8 mouse cellular contexts compared by ENCODE assay signal in the genomic region with DNA sequence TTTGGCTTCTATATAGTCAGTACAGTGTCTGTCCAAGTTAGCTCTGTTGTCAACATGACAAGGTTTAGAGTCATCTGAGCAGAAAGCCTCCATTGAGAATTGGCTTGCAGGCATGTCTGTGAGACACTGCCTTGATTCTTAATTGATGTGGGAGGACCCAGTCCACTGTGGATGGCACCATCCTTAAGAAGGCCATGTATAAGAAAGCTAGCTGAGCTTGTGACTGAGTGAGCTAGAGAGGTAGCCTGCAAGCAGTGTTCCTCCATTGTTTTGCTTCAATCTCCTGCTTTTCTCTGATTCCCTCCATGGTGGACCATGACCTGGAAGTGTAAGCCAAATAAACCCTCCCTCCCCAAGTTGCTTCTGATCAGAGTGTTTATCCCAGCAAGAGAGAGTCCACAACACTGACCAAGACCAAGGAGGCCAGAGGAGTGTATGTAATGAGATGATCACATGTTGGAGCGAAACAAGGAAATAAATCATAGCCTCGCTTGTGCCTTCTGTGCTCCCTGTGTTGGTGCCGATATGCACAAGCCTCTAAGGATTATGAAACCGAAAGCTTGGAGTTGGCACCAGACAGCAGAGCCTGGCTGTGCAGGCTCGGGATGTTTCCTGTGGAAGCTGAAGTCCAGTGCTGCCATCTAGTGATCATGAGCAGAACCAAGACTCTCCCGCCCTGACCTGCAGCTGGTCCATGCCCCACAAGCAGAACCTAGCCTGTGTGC. TPM values are rescaled to one million over a fixed set of nuclear protein-coding genes. Genes with fewer than 3 reads are reported as not detected.
DNase-seq lines count a peak whose midpoint lies in the region; ATAC-seq lines count a peak whose summit lies in the region.

No protein-coding gene starts in this region.

- peak; percentile 89 for ATAC-seq in activated CD4-positive, CD25-positive, alpha-beta regulatory T cell, adult 4 months
- peak; percentile 96 for ATAC-seq in inflammation-experienced regulatory T-cells, adult 6 months
- ATAC-seq in megakaryocyte-erythroid progenitor cell, adult 5-6 weeks (replicated peaks; ENCODE audit: low FRiP score, low TSS enrichment, poor library complexity, severe bottlenecking): peak; percentile 99

- DNase-seq in embryo, embryonic 10 days (ENCODE audit: low spot score): peak; percentile 92
- peak; percentile 66 for DNase-seq in gastrocnemius, postnatal 10 days
- peak; percentile 84 to 85 for DNase-seq in left cerebral cortex, postnatal 10 days (ENCODE audit: extremely low spot score in 1 of 2, low spot score in 2 of 2)
- peak; percentile 76 for DNase-seq in right cerebral cortex, postnatal 25 days
- DNase-seq in urinary bladder, postnatal 4 days (ENCODE audit: low spot score in 2 of 2): peak; percentile 71 to 82

- intact Hi-C loops in left cerebral cortex, postnatal 10 days (cut with DNase I): loop anchor here (2.0 to 10.0 kb wide), 2 partner anchors 300 to 378 kb away; no protein-coding TSS in a partner anchor

RNA-seq across cellular contexts. Expression of gene Mmp27, which starts 23.8 kb away (rescaled TPM):
- polyA plus RNA-seq in activated CD4-positive, CD25-positive, alpha-beta regulatory T cell, adult 4 months (2017; shearing (Covaris generic)): not detected
- under 1 TPM in 1 of 2 experiments, not detected in 1; 0.16 TPM for total RNA-seq in gastrocnemius, postnatal 10 days (2021)
- polyA plus RNA-seq in inflammation-experienced regulatory T-cells, adult 6 months (2017; shearing (Covaris generic)): not detected
- total RNA-seq in left cerebral cortex, postnatal 10 days (2021): not detected
- total RNA-seq in megakaryocyte-erythroid progenitor cell, adult 5-6 weeks (2014; fragmentation: Nextera tagmentation): 0.20 TPM in 1 of 2 replicates, not detected in the other
- total RNA-seq in megakaryocyte-erythroid progenitor cell, adult 5-6 weeks (2017): 0.80 and 0.95 TPM in 2 replicates

RNA-seq across cellular contexts. Expression of gene Mmp20, which starts 33.1 kb away (rescaled TPM):
- not detected for polyA plus RNA-seq in activated CD4-positive, CD25-positive, alpha-beta regulatory T cell, adult 4 months (2017; shearing (Covaris generic))
- not detected for total RNA-seq in gastrocnemius, postnatal 10 days (2021)
- polyA plus RNA-seq in inflammation-experienced regulatory T-cells, adult 6 months (2017; shearing (Covaris generic)): not detected
- total RNA-seq in left cerebral cortex, postnatal 10 days (2021): not detected
- total RNA-seq in megakaryocyte-erythroid progenitor cell, adult 5-6 weeks (2014; fragmentation: Nextera tagmentation): not detected in 2 replicates
- not detected in 2 replicates for total RNA-seq in megakaryocyte-erythroid progenitor cell, adult 5-6 weeks (2017)

RNA-seq across cellular contexts. Expression of gene Mmp8, which starts 36.7 kb away (rescaled TPM):
- polyA plus RNA-seq in activated CD4-positive, CD25-positive, alpha-beta regulatory T cell, adult 4 months (2017; shearing (Covaris generic)): under 1 TPM in 1 of 2 experiments, not detected in 1; 0.19 TPM
- total RNA-seq in gastrocnemius, postnatal 10 days (2021): under 1 TPM in 1 of 2 experiments, not detected in 1; 0.61 TPM
- not detected for polyA plus RNA-seq in inflammation-experienced regulatory T-cells, adult 6 months (2017; shearing (Covaris generic))
- total RNA-seq in left cerebral cortex, postnatal 10 days (2021): not detected
- 0.35 TPM in 1 of 2 replicates, not detected in the other for total RNA-seq in megakaryocyte-erythroid progenitor cell, adult 5-6 weeks (2014; fragmentation: Nextera tagmentation)
- 3.4 TPM in 1 of 2 replicates, not detected in the other for total RNA-seq in megakaryocyte-erythroid progenitor cell, adult 5-6 weeks (2017)

Comparison
In these comparisons a context has a peak if more than half of its experiments do, and no peak if none do; other contexts are left out.
1. Peak in every context shown above with its lines: DNase-seq and ATAC-seq.